Mouse (Mus musculus) megakaryocyte, embryonic 14.5 days (primary cell): ENCODE data around the gene Ndufa5.

Source experiments
- FLI1 ChIP-seq: IDR thresholded peaks from 2 replicates; pipeline ENCODE4 v1.6.1; 2012; ENCODE audit warnings: low read length, inconsistent platforms, mixed read lengths
- GATA1 ChIP-seq: IDR thresholded peaks from 3 replicates; pipeline ENCODE4 v1.6.1; 2012; ENCODE audit warnings: mixed read lengths, low read length, inconsistent platforms, borderline replicate concordance

- TF ChIP-seq GATA1 (no peak), FLI1 (no peak)
These were observed 12.3 kb upstream of the Ndufa5 start for GRCm38 (mm10) chr6:24540106-24540505.
